Mouse (Mus musculus) neural tube, embryonic 14.5 days (tissue): ENCODE data around the gene Ak4. TPM values are rescaled to one million over a fixed set of nuclear protein-coding genes. Genes with fewer than 3 reads are reported as not detected.

ENCODE experiments used
- ATAC-seq: fragments of 200-750 bp; cut with Nextera tagmentation; 2 replicates; pipeline ENCODE4 v1.8.0; 2017; ENCODE audit warnings: low read depth, mild to moderate bottlenecking, moderate TSS enrichment, moderate library complexity
- H3K27ac ChIP-seq: fragments of 300-500 bp; sonication (generic); 2 replicates; pipeline ENCODE4 v1.5.1; 2014; ENCODE audit warnings: low read depth, mild to moderate bottlenecking, control low read depth, low read length, moderate library complexity, mixed read lengths
- H3K27me3 ChIP-seq: fragments of 300-500 bp; sonication (generic); 2 replicates; pipeline ENCODE4 v1.6.1; 2014; ENCODE audit warnings: low read length; ENCODE audit not compliant: control insufficient read depth, insufficient read depth
- H3K36me3 ChIP-seq: fragments of 300-500 bp; sonication (generic); 2 replicates; pipeline ENCODE4 v1.6.1; 2014; ENCODE audit warnings: low read length, mixed read lengths; ENCODE audit not compliant: control insufficient read depth, insufficient read depth
- H3K4me1 ChIP-seq: fragments of 300-500 bp; sonication (generic); 2 replicates; pipeline ENCODE4 v1.6.1; 2014; ENCODE audit warnings: low read length; ENCODE audit not compliant: control insufficient read depth, insufficient read depth
- H3K4me2 ChIP-seq: fragments of 300-500 bp; sonication (generic); 2 replicates; pipeline ENCODE4 v1.6.1; 2014; ENCODE audit warnings: mild to moderate bottlenecking, low read depth, low read length, control low read depth
- H3K4me3 ChIP-seq: fragments of 300-500 bp; sonication (generic); 2 replicates; pipeline ENCODE4 v1.5.1; 2014; ENCODE audit warnings: low read depth, low read length, control low read depth, mixed read lengths
- H3K9ac ChIP-seq: fragments of 300-500 bp; sonication (generic); replicated peaks from 2 replicates; pipeline ENCODE4 v1.6.1; 2014; ENCODE audit warnings: low read depth, mild to moderate bottlenecking, control low read depth, low read length, mixed read lengths
- H3K9me3 ChIP-seq: fragments of 300-500 bp; sonication (generic); 2 replicates; pipeline ENCODE4 v1.6.1; 2016; ENCODE audit warnings: low read length; ENCODE audit not compliant: control insufficient read depth
- WGBS: fragments of 180-500 bp; shearing (Covaris S2); extraction: QIAGEN DNeasy Blood & Tissue Kit; methylation state at CpG from one replicate; pipeline ENCODE4 v1.1.7; 2014; 5-methylcytosine and 5-hydroxymethylcytosine counted together
- polyA plus RNA-seq: library from polyadenylated mRNA; unstranded; fragments of >200 nt; fragmentation: Nextera tagmentation; extraction: Ambion mirVana; gene quantifications from 2 replicates; pipeline ENCODE4 v1.2.1, GENCODE M21; 2014

Gene Ak4
- polyA plus RNA-seq, 1 experiment from 2014 or later, result 2.0 TPM

GRCm38 (mm10) chr4:101460114-101460513 lies 41.0 kb downstream of the Ak4 start:
- WGBS, result 100% methylated on average over 1 of the region's 1 CpGs
- Histone ChIP-seq H3K9ac (no peak overlapping the region), H3K27me3 (no peaks in the 10 kb centered on the region)

GRCm38 (mm10) chr4:101462065-101462464 lies 43.0 kb downstream of the Ak4 start:
- ATAC-seq, result no peak
- WGBS, result 69% methylated on average over 2 of the region's 2 CpGs
- H3K9ac ChIP-seq, result no peak overlapping the region
- H3K9me3 ChIP-seq, result no peaks in the 10 kb centered on the region
- H3K4me2 ChIP-seq, result no peak overlapping the region
- H3K27me3 ChIP-seq, result no peaks in the 10 kb centered on the region
- no peak overlapping the region for H3K27ac ChIP-seq
- H3K4me1 ChIP-seq, result no peaks in the 10 kb centered on the region
- no peaks in the 10 kb centered on the region for H3K36me3 ChIP-seq
- no peak overlapping the region for H3K4me3 ChIP-seq

More at GRCm38 (mm10) chr4:101460114-101460513, 41.0 kb downstream of the Ak4 start:
- Histone ChIP-seq H3K4me1 (no peaks in the 10 kb centered on the region), H3K36me3 (no peaks in the 10 kb centered on the region), H3K27ac (no peak overlapping the region), H3K4me3 (no peak overlapping the region), H3K9me3 (no peaks in the 10 kb centered on the region), H3K4me2 (no peak overlapping the region)
- ATAC-seq, result no peak

GRCm38 (mm10) chr4:101466264-101466663 lies 47.2 kb downstream of the Ak4 start:
- Histone ChIP-seq H3K36me3 (no peaks in the 10 kb centered on the region), H3K9ac (no peak overlapping the region), H3K27ac (no peak overlapping the region), H3K27me3 (no peaks in the 10 kb centered on the region), H3K9me3 (no peaks in the 10 kb centered on the region), H3K4me2 (no peak overlapping the region), H3K4me3 (no peak overlapping the region), H3K4me1 (no peaks in the 10 kb centered on the region)
- WGBS, result 80% methylated on average over 3 of the region's 3 CpGs
- ATAC-seq, result no peak

GRCm38 (mm10) chr4:101469242-101469641 lies 50.2 kb downstream of the Ak4 start:
- Histone ChIP-seq H3K9ac (no peak overlapping the region), H3K27me3 (no peaks in the 10 kb centered on the region), H3K36me3 (no peaks in the 10 kb centered on the region), H3K27ac (no peak overlapping the region), H3K4me1 (no peaks in the 10 kb centered on the region), H3K4me2 (no peak overlapping the region), H3K4me3 (no peak overlapping the region), H3K9me3 (no peaks in the 10 kb centered on the region)
- WGBS, result 82% methylated on average over 5 of the region's 5 CpGs
- no peak for ATAC-seq

- ATAC-seq, result no peak
- Histone ChIP-seq H3K4me2 (no peak overlapping the region), H3K4me1 (no peaks in the 10 kb centered on the region), H3K9ac (no peak overlapping the region), H3K4me3 (no peak overlapping the region), H3K36me3 (no peaks in the 10 kb centered on the region), H3K27me3 (no peaks in the 10 kb centered on the region), H3K27ac (no peak overlapping the region), H3K9me3 (no peaks in the 10 kb centered on the region)
- 63% methylated on average over 5 of the region's 5 CpGs for WGBS
Measured at GRCm38 (mm10) chr4:101470543-101470942, 51.5 kb downstream of the Ak4 start.

- Histone ChIP-seq H3K36me3 (no peaks in the 10 kb centered on the region), H3K4me2 (no peak overlapping the region), H3K27me3 (no peaks in the 10 kb centered on the region), H3K27ac (no peak overlapping the region), H3K4me3 (no peak overlapping the region), H3K9me3 (no peaks in the 10 kb centered on the region), H3K4me1 (no peaks in the 10 kb centered on the region), H3K9ac (no peak overlapping the region)
- WGBS, result 97% methylated on average over 3 of the region's 3 CpGs
- ATAC-seq, result no peak
Measured at GRCm38 (mm10) chr4:101472767-101473166, 53.7 kb downstream of the Ak4 start.

- no peaks in the 10 kb centered on the region for H3K4me1 ChIP-seq
- no peaks in the 10 kb centered on the region for H3K9me3 ChIP-seq
- ATAC-seq, result no peak
- no peak overlapping the region for H3K27ac ChIP-seq
- no peak overlapping the region for H3K4me3 ChIP-seq
- WGBS, result 91% methylated on average over 8 of the region's 8 CpGs
- no peaks in the 10 kb centered on the region for H3K27me3 ChIP-seq
- no peak overlapping the region for H3K4me2 ChIP-seq
- H3K9ac ChIP-seq, result no peak overlapping the region
- H3K36me3 ChIP-seq, result no peaks in the 10 kb centered on the region
Measured at GRCm38 (mm10) chr4:101490320-101490917, 71.3 kb downstream of the Ak4 start.

GRCm38 (mm10) chr4:101491704-101492103 lies 72.6 kb downstream of the Ak4 start:
- Histone ChIP-seq H3K27me3 (peaks cover 3% of the 10 kb centered on the region; the same call in 1 of the 2 replicates), H3K9ac (no peak overlapping the region), H3K4me1 (no peaks in the 10 kb centered on the region), H3K36me3 (no peaks in the 10 kb centered on the region), H3K27ac (no peak overlapping the region), H3K4me2 (no peak overlapping the region), H3K9me3 (no peaks in the 10 kb centered on the region), H3K4me3 (no peak overlapping the region)
- no peak for ATAC-seq
- WGBS, result 75% methylated on average over 6 of the region's 6 CpGs

GRCm38 (mm10) chr4:101493611-101494197 lies 74.6 kb downstream of the Ak4 start:
- peaks cover 4% of the 10 kb centered on the region; the same call in 1 of the 2 replicates for H3K4me1 ChIP-seq
- ATAC-seq, result no peak
- peaks cover 11% of the 10 kb centered on the region for H3K27me3 ChIP-seq
- H3K9ac ChIP-seq, result no peak overlapping the region
- no peaks in the 10 kb centered on the region for H3K9me3 ChIP-seq
- no peak overlapping the region for H3K4me2 ChIP-seq
- no peaks in the 10 kb centered on the region for H3K36me3 ChIP-seq
- H3K27ac ChIP-seq, result no peak overlapping the region
- H3K4me3 ChIP-seq, result no peak overlapping the region
